Mouse (Mus musculus): ENCODE data around the gene Etnk1.
A peak's percentile ranks its signal among the peaks of the same experiment; 100 is the strongest.
"Not testable (repeated sequence)": the region's sequence is repeated elsewhere in the genome, so short reads cannot be mapped to it uniquely, and the experiment has no call there.

Etnk1 gene

GRCm38 (mm10) chr6:143171066-143171465, 4.0 kb downstream of the Etnk1 start:
- DNase-seq (ENCODE audit: low read depth, low spot score), result no peak

- no peak for DNase-seq (ENCODE audit: low read depth, low spot score)
Observed at GRCm38 (mm10) chr6:143171781-143172465, 4.9 kb downstream of the Etnk1 start.

GRCm38 (mm10) chr6:143172683-143173082, 5.7 kb downstream of the Etnk1 start:
- DNase-seq (ENCODE audit: low read depth, low spot score), result not testable (repeated sequence)

GRCm38 (mm10) chr6:143174226-143174625, 7.2 kb downstream of the Etnk1 start:
- no peak for DNase-seq (ENCODE audit: low read depth, low spot score)

- DNase-seq (ENCODE audit: low read depth, low spot score), result peak; percentile 69
Observed at GRCm38 (mm10) chr6:143174906-143175656, 8.1 kb downstream of the Etnk1 start.

GRCm38 (mm10) chr6:143176076-143176475, 9.1 kb downstream of the Etnk1 start:
- no peak for DNase-seq (ENCODE audit: low read depth, low spot score)

- DNase-seq (ENCODE audit: low read depth, low spot score), result no peak
Observed at GRCm38 (mm10) chr6:143176591-143176990, 9.6 kb downstream of the Etnk1 start.

GRCm38 (mm10) chr6:143179181-143179580, 12.2 kb downstream of the Etnk1 start:
- no peak for DNase-seq (ENCODE audit: low read depth, low spot score)

GRCm38 (mm10) chr6:143179733-143180132, 12.7 kb downstream of the Etnk1 start:
- no peak for DNase-seq (ENCODE audit: low read depth, low spot score)

- DNase-seq (ENCODE audit: low read depth, low spot score), result no peak
Observed at GRCm38 (mm10) chr6:143180511-143180910, 13.5 kb downstream of the Etnk1 start.

- DNase-seq (ENCODE audit: low read depth, low spot score), result no peak
Observed at GRCm38 (mm10) chr6:143184099-143184498, 17.1 kb downstream of the Etnk1 start.

GRCm38 (mm10) chr6:143184745-143185144, 17.7 kb downstream of the Etnk1 start:
- peak; percentile 76 for DNase-seq (ENCODE audit: low read depth, low spot score)

GRCm38 (mm10) chr6:143190838-143191476, 23.9 kb downstream of the Etnk1 start:
- DNase-seq (ENCODE audit: low read depth, low spot score), result no peak

GRCm38 (mm10) chr6:143191477-143192098, 24.6 kb downstream of the Etnk1 start:
- peak; percentile 70 for DNase-seq (ENCODE audit: low read depth, low spot score)

- no peak for DNase-seq (ENCODE audit: low read depth, low spot score)
Observed at GRCm38 (mm10) chr6:143192709-143193108, 25.7 kb downstream of the Etnk1 start.

GRCm38 (mm10) chr6:143193166-143193565, 26.1 kb downstream of the Etnk1 start:
- no peak for DNase-seq (ENCODE audit: low read depth, low spot score)

GRCm38 (mm10) chr6:143193641-143194040, 26.6 kb downstream of the Etnk1 start:
- no peak for DNase-seq (ENCODE audit: low read depth, low spot score)

GRCm38 (mm10) chr6:143197053-143197452, 30.0 kb downstream of the Etnk1 start:
- no peak for DNase-seq (ENCODE audit: low read depth, low spot score)

GRCm38 (mm10) chr6:143198421-143198820, 31.4 kb downstream of the Etnk1 start:
- DNase-seq (ENCODE audit: low read depth, low spot score), result no peak

- no peak for DNase-seq (ENCODE audit: low read depth, low spot score)
Observed at GRCm38 (mm10) chr6:143203097-143203496, 36.1 kb downstream of the Etnk1 start.

- DNase-seq (ENCODE audit: low read depth, low spot score), result no peak
Observed at GRCm38 (mm10) chr6:143208880-143209279, 41.9 kb downstream of the Etnk1 start.

- DNase-seq (ENCODE audit: low read depth, low spot score), result no peak
Observed at GRCm38 (mm10) chr6:143212766-143213165, 45.7 kb downstream of the Etnk1 start.

Measured in ZHBTc4 (cell line).